Comparison of ENCODE assay signal across 10 mouse cellular contexts in genomic region chr5:142215981-142216380, GRCm38 (mm10).
DNase-seq lines count a peak whose midpoint lies in the region; ATAC-seq lines count a peak whose summit lies in the region.
"Had no signal": no experiment of that assay in that cellular context is flagged by ENCODE, and none has a peak within 500 bp of the region (broad histone marks: within the 10 kb centered on the region; RNA-seq: fewer than 3 reads in every experiment).

No protein-coding gene starts in this region.

- 81% methylated on average over 5 of the region's 5 CpGs for WGBS in embryonic facial prominence, embryonic 14.5 days
- WGBS in embryonic facial prominence, embryonic 10.5 days: 88% methylated on average over 5 of the region's 5 CpGs

- DNase-seq in embryonic facial prominence, embryonic 14.5 days (ENCODE audit: low spot score): peak; percentile 17
- no peak for DNase-seq in embryonic facial prominence, embryonic 10.5 days (ENCODE audit: low spot score)
- DNase-seq in layer of hippocampus, adult 11-12 months (ENCODE audit: low spot score): peak; percentile 54
- DNase-seq in layer of hippocampus, postnatal 25 days (ENCODE audit: extremely low spot score in 1 of 2, low spot score in 1 of 2): no peak
- peak; percentile 78 for DNase-seq in brain, adult 2 months (ENCODE audit: low read depth, low spot score)
- DNase-seq in kidney, postnatal 4 days: peak; percentile 32 to 41
- DNase-seq in thymus, postnatal 4 days: no peak
- DNase-seq: liver, embryonic 13.5 days had no signal

- no peak overlapping the region for H3K4me3 ChIP-seq in embryonic facial prominence, embryonic 14.5 days (ENCODE audit: low read depth, low read length)
- no peak overlapping the region for H3K4me3 ChIP-seq in embryonic facial prominence, embryonic 10.5 days
- H3K4me3 ChIP-seq: liver, embryonic 13.5 days; midbrain, embryonic 15.5 days had no signal

- no peaks in the 10 kb centered on the region for H3K4me1 ChIP-seq in embryonic facial prominence, embryonic 14.5 days (ENCODE audit: control insufficient read depth, insufficient read depth, low read length)
- peaks cover 13% of the 10 kb centered on the region for H3K4me1 ChIP-seq in embryonic facial prominence, embryonic 10.5 days
- H3K4me1 ChIP-seq: liver, embryonic 13.5 days; midbrain, embryonic 15.5 days had no signal

- ATAC-seq in embryonic facial prominence, embryonic 14.5 days (ENCODE audit: low read depth): no peak
- ATAC-seq in megakaryocyte-erythroid progenitor cell, adult 5-6 weeks (replicated peaks; ENCODE audit: low FRiP score, low TSS enrichment, poor library complexity, severe bottlenecking): no peak
- ATAC-seq: midbrain, embryonic 15.5 days had no signal

- no peak overlapping the region for H3K27ac ChIP-seq in embryonic facial prominence, embryonic 14.5 days (replicated peaks; ENCODE audit: low read depth, low read length)
- no peak overlapping the region for H3K27ac ChIP-seq in embryonic facial prominence, embryonic 10.5 days (replicated peaks)
- H3K27ac ChIP-seq: liver, embryonic 13.5 days; midbrain, embryonic 15.5 days had no signal

- H3K9me3 ChIP-seq in embryonic facial prominence, embryonic 14.5 days (ENCODE audit: control insufficient read depth, low read length): peaks cover 5% of the 10 kb centered on the region; the same call in 1 of the 2 replicates
- peaks cover 4% of the 10 kb centered on the region; the same call in 1 of the 2 replicates for H3K9me3 ChIP-seq in embryonic facial prominence, embryonic 10.5 days
- H3K9me3 ChIP-seq: midbrain, embryonic 15.5 days had no signal

- no peak overlapping the region for H3K9ac ChIP-seq in embryonic facial prominence, embryonic 14.5 days (ENCODE audit: low read depth, low read length)
- H3K9ac ChIP-seq: liver, embryonic 13.5 days; midbrain, embryonic 15.5 days had no signal

- no peaks in the 10 kb centered on the region for H3K36me3 ChIP-seq in embryonic facial prominence, embryonic 14.5 days (ENCODE audit: control insufficient read depth, insufficient read depth, low read length)
- H3K36me3 ChIP-seq in embryonic facial prominence, embryonic 10.5 days (replicated peaks): no peaks in the 10 kb centered on the region
- H3K36me3 ChIP-seq: liver, embryonic 13.5 days; midbrain, embryonic 15.5 days had no signal

- no peak overlapping the region for H3K4me2 ChIP-seq in embryonic facial prominence, embryonic 14.5 days (ENCODE audit: low read depth, low read length)
- H3K4me2 ChIP-seq: liver, embryonic 13.5 days; midbrain, embryonic 15.5 days had no signal

- H3K27me3 ChIP-seq in embryonic facial prominence, embryonic 14.5 days (replicated peaks; ENCODE audit: control insufficient read depth, insufficient read depth, low read length): no peaks in the 10 kb centered on the region
- H3K27me3 ChIP-seq in embryonic facial prominence, embryonic 10.5 days (replicated peaks; ENCODE audit: low read depth, poor library complexity, severe bottlenecking): no peaks in the 10 kb centered on the region
- H3K27me3 ChIP-seq: liver, embryonic 13.5 days; midbrain, embryonic 15.5 days had no signal

Comparison
In these comparisons a context has a peak if more than half of its experiments do, and no peak if none do; other contexts are left out.
1. DNase-seq: peak in embryonic facial prominence, embryonic 14.5 days (single experiment), layer of hippocampus, adult 11-12 months (single experiment), brain, adult 2 months (single experiment) and kidney, postnatal 4 days (2 of 2); none in embryonic facial prominence, embryonic 10.5 days (single experiment), layer of hippocampus, postnatal 25 days (0 of 2) and thymus, postnatal 4 days (single experiment).